Mouse (Mus musculus) bone marrow, adult 2 months (tissue): Measurements from ENCODE around the gene Eif4a3. TPM values are rescaled to one million over a fixed set of nuclear protein-coding genes. Genes with fewer than 3 reads are reported as not detected.

Experiments
- H3K27ac ChIP-seq: fragments of 200-500 bp; 2 replicates; pipeline ENCODE4 v1.5.1; 2012; ENCODE audit warnings: low read depth, mild to moderate bottlenecking, control low read depth, inconsistent platforms, low read length; ENCODE audit not compliant: control insufficient read depth, poor library complexity, insufficient read depth
- H3K4me1 ChIP-seq: fragments of 200-500 bp; 2 replicates; pipeline ENCODE4 v1.6.1; 2011; ENCODE audit warnings: low read length; ENCODE audit not compliant: control insufficient read depth, insufficient read depth
- H3K4me3 ChIP-seq: fragments of 200-500 bp; replicated peaks from 2 replicates; pipeline ENCODE3; 2011; ENCODE audit warnings: mild to moderate bottlenecking, low read depth, low read length, control low read depth; ENCODE audit not compliant: control insufficient read depth
- CTCF ChIP-seq: fragments of 200-500 bp; IDR thresholded peaks from 2 replicates; pipeline ENCODE4 v1.5.1; 2011; ENCODE audit warnings: low read length, control low read depth; ENCODE audit not compliant: control insufficient read depth, insufficient read depth
- POLR2A ChIP-seq: fragments of 200-500 bp; IDR thresholded peaks from 2 replicates; pipeline ENCODE4 v1.6.1; 2011; ENCODE audit warnings: low read depth, mild to moderate bottlenecking, control low read depth, low read length, borderline replicate concordance; ENCODE audit not compliant: control insufficient read depth
- WGBS: fragments of 180-500 bp; shearing (Covaris S2); methylation state at CpG from one replicate; pipeline ENCODE4 v1.1.7; 2018; 5-methylcytosine and 5-hydroxymethylcytosine counted together
- polyA plus RNA-seq: library from polyadenylated mRNA; stranded (reverse); fragments of >200 nt; gene quantifications from 2 replicates; pipeline ENCODE4 v1.2.4, GENCODE M21; 2011; ENCODE audit warnings: low replicate concordance; ENCODE audit not compliant: missing spikeins, insufficient read depth, insufficient read length

The Eif4a3 gene
- polyA plus RNA-seq, result 144 and 147 TPM in 2 replicates

DNA sequence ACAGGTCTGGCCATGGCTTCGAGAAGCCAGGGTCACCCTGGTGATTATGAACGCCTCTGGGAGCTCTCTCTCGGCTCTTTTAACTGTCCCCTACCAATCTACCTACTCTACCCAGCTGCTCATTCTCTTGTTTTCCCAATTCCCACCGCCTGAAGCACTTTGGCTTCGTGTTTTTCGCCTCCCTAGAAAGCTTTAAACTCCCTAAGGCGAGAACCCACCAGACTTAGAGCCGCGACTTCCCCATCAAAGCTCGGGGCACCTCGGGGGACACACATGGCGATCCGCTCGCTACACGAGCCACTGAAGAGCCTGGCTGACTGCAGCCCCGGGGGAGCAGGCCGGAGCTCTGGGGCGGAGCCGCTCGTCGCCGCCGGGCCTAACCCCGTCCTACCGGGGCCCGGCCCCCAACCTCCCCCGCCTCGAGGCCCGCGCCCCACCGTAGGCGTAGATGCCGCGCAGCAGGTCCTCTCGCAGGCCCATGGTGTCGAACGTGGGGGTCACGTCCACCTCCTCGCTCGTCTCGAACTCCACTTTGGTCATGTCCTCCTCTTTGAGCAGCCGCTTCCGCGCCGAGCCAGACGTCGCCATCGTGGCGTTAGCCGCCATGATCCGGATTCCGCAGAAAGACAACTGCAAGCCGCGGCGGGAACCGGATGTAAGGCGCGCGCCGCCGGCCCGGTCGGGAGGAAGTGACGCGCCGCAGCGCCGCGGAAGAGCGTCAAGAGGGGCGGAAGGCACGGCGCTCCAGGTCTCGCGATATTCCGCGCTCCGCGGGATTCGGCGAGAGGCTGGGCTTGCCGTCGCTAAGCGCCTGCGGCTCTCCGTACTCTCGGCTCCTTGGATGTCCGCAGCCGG is at the start of gene Eif4a3:
Gene Eif4a3, minus strand, starts transcription at position 699 of the 855 bp plus-strand sequence.
- Histone ChIP-seq H3K4me1 (peaks cover 2% of the 10 kb centered on the region), H3K4me3 (peak within 1 kb of the TSS; percentile 96), H3K27ac (peak within 1 kb of the TSS; percentile 89)
- WGBS, result under 1% methylated on average over 89 of the region's 89 CpGs
- TF ChIP-seq POLR2A, result peak; percentile 38; the same call in 1 of the 2 replicates
- no peak for TF ChIP-seq CTCF

DNA sequence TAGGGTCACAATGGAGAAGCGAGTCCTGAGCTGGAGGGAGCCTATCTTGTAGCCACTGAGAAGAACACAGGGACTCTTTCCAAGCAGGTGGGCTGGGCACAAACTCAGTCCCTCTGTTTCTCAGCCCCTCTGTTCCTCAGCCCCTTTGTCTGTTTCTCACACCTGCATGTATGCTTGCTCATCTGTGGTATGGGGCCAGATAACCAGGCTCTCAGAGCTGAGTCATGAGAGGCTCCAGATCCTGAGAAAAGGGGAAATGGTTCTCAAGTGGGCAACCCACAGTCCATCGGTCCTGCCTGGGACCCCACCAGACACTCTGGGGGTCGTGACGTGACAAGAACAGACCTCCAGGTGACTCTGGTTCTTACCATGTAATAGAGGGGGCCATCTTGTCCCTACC is 47.2 kb upstream of the Eif4a3 start:
- Histone ChIP-seq H3K27ac (no peak overlapping the region), H3K4me3 (no peak overlapping the region), H3K4me1 (peaks cover 2% of the 10 kb centered on the region; the same call in 1 of the 2 replicates)
- no peak for TF ChIP-seq CTCF
- TF ChIP-seq POLR2A, result no peak
- whole genome bisulfite sequencing, result 30% methylated on average over 4 of the region's 4 CpGs

DNA sequence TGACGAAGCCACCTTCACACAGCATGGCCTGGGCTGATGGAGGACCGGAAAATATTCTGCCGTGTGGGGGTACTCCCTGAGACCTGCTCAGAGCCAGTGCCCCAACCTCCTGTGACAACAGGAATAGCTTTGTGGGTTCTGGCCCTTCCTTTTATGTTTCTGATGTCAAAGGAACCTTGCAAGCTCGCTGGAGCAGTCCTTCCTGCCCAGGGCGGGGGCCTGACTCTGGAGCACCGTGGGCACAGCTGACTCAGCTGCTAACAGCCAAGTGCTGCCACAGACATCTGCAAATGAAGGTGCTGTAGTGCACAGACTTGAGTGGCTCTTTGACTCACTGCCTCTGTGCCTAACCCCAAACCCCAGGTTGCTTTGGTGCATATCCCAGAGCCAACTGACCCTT is 45.0 kb upstream of the Eif4a3 start:
- TF ChIP-seq CTCF (no peak), POLR2A (no peak)
- Histone ChIP-seq H3K27ac (no peak overlapping the region), H3K4me3 (no peak overlapping the region), H3K4me1 (no peaks in the 10 kb centered on the region)
- WGBS, result 12% methylated on average over 6 of the region's 6 CpGs

DNA sequence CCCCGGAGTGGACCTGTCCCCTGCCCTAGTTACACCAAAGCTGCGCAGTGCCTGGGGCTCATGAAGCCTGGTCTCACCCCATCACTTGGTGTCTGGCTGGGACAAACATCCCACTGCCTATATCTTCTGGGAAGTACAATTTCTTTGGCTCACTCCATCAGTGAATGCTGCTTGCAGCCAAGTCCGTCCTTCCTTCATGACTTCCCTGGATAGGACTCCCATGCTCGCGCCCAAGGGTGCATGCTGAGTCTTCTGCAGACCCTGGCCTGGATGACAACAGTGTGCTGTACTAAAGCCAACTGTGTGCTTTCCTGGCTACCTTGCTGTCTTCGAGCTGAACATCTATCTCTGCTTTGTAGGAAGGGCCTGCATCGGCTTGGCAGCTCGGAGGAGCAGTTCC is 44.3 kb upstream of the Eif4a3 start:
- no peak overlapping the region for H3K4me3 ChIP-seq
- 72% methylated on average over 8 of the region's 8 CpGs for WGBS
- no peaks in the 10 kb centered on the region for H3K4me1 ChIP-seq
- TF ChIP-seq CTCF, result no peak
- TF ChIP-seq POLR2A, result no peak
- H3K27ac ChIP-seq, result no peak overlapping the region

DNA sequence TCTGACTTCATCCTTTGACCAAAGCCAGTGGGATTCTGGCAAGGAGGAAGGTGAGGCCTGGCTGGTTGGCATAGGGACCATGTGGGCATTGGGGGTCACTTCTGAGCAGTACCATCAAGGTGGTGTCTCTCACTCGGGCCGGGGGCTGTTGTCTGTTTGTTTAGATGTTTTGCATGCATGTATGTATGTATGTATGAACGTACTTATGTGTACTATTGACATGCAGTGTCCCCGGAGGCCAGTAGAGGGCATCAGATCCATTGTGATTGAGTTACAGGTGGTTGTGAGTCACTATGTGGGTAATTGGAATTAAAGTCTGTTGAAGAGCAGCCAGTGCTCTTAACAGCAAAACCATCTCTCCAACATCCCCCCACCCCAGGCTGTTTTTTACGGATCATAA is 39.7 kb upstream of the Eif4a3 start:
- 4% methylated on average over 5 of the region's 5 CpGs for WGBS
- Histone ChIP-seq H3K27ac (no peak overlapping the region), H3K4me1 (no peaks in the 10 kb centered on the region), H3K4me3 (no peak overlapping the region)
- TF ChIP-seq POLR2A, result no peak
- peak; percentile 16; the same call in 1 of the 2 replicates for TF ChIP-seq CTCF

DNA sequence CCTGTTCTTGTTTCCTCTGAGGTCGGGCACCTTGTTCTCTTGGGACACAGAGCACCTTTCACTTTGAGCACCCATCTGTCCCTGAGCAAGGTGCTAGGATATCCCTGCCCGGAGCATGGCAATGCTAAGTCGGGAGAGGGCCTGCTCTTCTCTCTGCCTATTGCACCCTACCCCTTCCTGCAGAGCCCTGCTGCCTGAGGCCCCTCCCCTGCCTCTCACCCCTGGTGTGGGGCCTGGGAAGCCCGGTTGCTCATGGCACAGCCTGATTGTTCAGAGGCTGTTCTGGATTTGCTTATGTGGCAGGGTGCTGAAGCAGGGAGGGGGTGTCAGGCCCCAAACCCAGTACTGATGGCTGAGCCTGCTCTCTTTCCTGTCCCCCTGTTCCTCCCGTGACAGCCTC is 39.3 kb upstream of the Eif4a3 start:
- Histone ChIP-seq H3K27ac (no peak overlapping the region), H3K4me1 (no peaks in the 10 kb centered on the region), H3K4me3 (no peak overlapping the region)
- 38% methylated on average over 5 of the region's 5 CpGs for WGBS
- no peak for TF ChIP-seq CTCF
- TF ChIP-seq POLR2A, result no peak

DNA sequence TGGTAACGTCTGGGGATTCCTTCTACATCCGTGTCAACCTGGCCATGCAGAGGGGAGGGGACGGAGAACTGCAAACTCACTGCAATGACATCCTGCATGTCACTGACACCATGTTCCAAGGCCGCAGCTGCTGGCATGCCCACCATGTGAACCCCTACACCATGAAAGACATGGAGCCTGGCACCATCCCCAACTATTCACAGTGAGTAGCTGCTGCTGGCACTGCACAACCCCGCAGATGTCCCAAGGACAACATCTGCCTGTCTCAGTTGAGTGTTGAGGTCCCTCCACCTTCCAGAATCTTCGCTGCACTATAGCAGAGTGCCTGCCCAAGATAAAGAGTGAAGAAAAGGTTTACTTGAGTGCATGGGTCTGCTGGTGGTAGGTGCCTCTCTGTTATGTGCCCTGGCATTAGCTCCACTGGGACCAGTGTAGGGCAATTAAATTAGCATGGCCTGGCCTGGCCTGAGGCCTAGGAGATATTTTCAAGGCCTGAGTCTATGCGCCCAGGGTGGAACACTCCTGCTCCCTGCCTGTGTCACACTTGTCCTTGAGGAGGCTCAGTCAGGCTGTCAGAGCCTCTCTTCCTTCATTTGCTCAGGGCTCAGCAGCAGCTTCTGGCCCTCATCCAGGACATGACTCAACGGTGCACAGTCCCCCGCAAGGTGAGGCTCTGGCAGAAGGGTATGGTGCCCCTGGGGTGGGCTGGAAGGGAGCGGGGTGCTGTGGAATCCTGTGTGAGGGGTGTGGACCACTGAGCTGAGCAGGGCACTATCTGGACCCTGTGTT is 38.6 kb upstream of the Eif4a3 start:
- WGBS, result 77% methylated on average over 10 of the region's 10 CpGs
- Histone ChIP-seq H3K4me1 (no peaks in the 10 kb centered on the region), H3K27ac (no peak overlapping the region), H3K4me3 (no peak overlapping the region)
- TF ChIP-seq CTCF (no peak), POLR2A (no peak)

DNA sequence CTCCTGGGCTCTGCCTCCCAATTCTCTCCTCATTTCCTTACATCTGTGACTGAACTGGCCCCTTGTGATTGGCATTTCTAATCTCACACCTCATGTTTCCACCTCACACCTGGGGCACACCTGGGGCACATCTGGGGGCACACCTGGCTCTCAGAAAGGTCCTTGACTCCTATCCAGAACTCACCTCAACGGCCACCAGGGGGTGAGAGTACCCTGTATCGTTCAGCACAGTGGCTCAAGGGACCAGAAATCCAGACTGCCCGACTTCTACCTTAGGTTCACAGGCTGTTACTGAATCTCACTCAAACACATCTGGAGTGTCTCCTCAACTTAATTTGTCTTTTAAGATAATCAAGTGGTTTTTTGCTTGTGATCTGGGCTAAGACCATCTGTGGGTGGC is 32.1 kb upstream of the Eif4a3 start:
- no peak overlapping the region for H3K27ac ChIP-seq
- H3K4me3 ChIP-seq, result no peak overlapping the region
- 16% methylated on average over 3 of the region's 3 CpGs for WGBS
- no peak for TF ChIP-seq POLR2A
- TF ChIP-seq CTCF, result 0 out of 2 replicates have a peak, but pooled peaks have one; percentile 7
- no peaks in the 10 kb centered on the region for H3K4me1 ChIP-seq
